Mouse (Mus musculus) olfactory bulb, adult 2 months (tissue): ENCODE data around the gene Osbpl8.

Source experiments
- CTCF ChIP-seq: fragments of 200-500 bp; IDR thresholded peaks from 2 replicates; pipeline ENCODE4 v1.5.1; 2012; ENCODE audit warnings: low read depth, mild to moderate bottlenecking, low read length, moderate library complexity; ENCODE audit not compliant: insufficient read depth
- POLR2A ChIP-seq: fragments of 200-500 bp; IDR thresholded peaks from 2 replicates; pipeline ENCODE4 v1.6.1; 2012; ENCODE audit warnings: mild to moderate bottlenecking, low read depth, low read length, moderate library complexity; ENCODE audit not compliant: insufficient read depth

DNA sequence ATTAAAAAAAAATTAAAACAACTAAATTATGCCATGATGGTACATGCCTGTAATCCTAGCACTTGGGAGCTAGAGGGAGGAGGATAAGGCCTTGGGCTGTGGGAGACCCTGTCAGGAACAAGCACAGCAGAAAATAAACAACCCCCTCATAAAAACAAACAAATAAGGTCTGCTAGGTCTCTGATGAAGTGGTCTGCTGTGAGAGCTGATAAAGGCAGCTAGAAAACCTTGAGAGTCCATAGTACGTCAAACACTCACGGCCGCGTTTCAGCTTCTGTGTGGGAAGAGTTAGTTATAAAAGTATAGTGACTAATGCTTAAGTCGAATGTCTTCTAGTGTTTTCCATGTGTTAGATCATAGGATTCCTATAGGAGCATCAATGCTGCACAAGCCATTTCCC lies 72.9 kb downstream of the Osbpl8 start:
- TF ChIP-seq POLR2A (no peak), CTCF (no peak)
